Mouse (Mus musculus): ENCODE measurements around the gene Fndc10. TPM values are rescaled to one million over a fixed set of nuclear protein-coding genes. Genes with fewer than 3 reads are reported as not detected.
"Not testable (repeated sequence)": the region's sequence is repeated elsewhere in the genome, so short reads cannot be mapped to it uniquely, and the experiment has no call there.

The Fndc10 gene
- polyA plus RNA-seq, 2 experiments from 2014 or later = 1.2 to 1.9 TPM

DNA sequence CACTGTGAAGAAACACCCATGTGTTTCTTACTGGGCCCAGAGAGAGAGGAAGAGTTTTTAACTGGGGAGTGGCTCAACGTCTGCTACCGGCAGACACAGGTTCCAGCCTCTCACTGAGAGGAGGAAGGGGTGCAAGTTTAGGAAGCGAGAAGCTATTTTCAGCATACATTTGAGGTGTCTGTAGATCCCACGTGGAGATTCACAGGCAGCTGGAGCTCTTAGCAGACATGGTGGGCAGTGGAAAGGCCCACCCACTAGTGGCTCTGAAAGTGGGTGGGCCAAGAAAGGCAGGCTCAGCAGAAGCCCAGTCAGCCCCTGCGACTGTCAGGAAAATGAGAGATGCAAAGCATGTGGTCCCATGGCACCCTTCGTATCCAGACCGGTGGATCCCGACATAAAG, 44.1 kb downstream of the Fndc10 start:
- ATAC-seq = no peak

- no peak for ATAC-seq
Measured at GRCm38 (mm10) chr4:155739152-155739551, 45.0 kb downstream of the Fndc10 start.

DNA sequence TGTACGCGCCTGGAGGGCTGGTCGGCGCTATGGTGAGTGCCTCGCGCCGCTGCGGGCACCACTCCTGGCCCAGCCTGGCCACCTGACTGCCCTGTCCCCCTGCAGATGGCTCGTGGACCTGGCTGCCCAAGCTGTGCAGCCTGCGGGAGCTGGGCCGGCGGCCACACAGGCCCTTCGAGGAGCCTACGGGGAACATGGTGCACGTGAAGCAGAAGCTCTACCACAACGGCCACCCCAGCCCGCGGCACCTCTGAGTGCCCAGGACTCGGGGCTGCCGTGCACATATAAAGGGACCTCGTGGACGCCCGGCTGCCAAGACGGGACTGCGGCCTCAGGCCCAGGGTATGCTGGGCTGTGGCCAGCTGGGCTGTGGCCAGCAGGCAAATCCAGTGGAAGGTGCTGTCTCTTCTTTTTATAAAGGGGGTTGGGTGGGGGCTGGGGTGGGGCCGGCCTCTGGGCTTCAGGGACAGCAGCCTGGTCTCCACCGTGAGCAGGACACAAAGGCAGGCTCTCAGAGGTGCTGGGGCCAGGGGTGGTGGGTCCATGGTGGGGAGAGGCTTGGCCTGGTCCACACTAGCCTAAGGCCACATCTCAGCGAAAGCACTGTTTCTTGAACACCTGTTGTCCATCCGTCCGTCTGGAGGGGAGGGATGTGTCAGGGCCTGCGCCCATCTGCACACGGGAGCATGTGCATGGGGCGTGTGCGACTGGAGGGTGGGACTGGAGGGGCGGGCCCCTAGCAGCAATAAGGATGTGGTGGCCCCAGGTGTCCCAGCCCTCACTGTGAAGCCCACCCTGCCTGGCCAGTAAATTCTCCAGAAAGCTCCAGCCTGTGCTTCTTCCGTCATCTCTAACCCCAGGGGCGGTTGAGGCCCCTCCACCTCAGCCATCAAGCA, 45.8 kb downstream of the Fndc10 start:
- ATAC-seq = no peak

DNA sequence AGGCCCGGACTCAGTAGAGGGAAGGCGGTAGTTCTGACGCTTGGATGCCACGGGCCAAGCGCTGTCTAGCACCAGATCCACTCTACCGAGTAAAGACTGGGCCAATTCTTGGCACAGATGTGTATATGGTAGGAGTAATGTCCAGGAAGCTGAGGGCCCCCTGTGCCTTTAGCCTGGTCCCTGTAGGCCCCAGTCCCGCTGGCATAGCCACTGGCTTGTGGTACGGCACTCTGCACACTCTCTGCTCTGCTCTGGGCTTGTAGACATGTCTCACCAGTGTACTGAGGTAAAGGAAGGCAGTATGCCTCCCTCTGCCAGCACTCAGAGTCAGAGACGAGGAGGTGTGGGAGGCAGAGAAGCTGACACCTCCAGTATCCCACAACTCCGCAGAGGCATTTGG, 46.5 kb downstream of the Fndc10 start:
- not testable (repeated sequence) for ATAC-seq

DNA sequence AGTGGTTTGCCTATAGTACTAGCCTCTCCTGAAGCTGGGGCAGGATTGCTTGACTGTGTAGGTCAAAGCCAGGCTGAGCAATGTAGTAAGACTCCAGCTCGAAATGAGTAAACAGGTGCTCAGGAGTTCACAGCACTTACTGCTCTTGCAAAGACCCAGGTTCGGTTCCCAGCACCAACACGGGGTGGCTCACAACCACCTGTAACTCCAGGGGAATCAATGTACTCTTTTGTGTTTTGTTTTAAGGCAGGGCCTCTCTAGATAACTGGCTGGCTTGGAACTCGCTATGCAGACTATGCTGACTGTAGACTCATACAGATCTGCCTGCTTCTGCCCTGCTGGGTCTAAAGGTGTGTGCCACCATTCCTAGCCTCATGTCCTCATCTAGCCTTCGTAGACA, 48.5 kb downstream of the Fndc10 start:
- no peak for ATAC-seq

GRCm38 (mm10) chr4:155744474-155744873, 50.3 kb downstream of the Fndc10 start:
- no peak for ATAC-seq

GRCm38 (mm10) chr4:155745136-155745535, 51.0 kb downstream of the Fndc10 start:
- no peak for ATAC-seq

Other genes starting within 250 kb of the Fndc10 start
- gene Tmem52, start 225.2 kb upstream of the Fndc10 start, polyA plus RNA-seq (2017; shearing (Covaris generic)) = not detected
- 100 to 1,000 TPM in 1 of 2 experiments, 10 to 100 TPM in 1; 90.9 to 196 TPM for gene Gnb1, start 203.0 kb upstream of the Fndc10 start, polyA plus RNA-seq (2017; shearing (Covaris generic))
- gene Nadk, start 132.0 kb upstream of the Fndc10 start, polyA plus RNA-seq (2017; shearing (Covaris generic)) = 10 to 100 TPM; 42.7 to 49.1 TPM
- gene Slc35e2, start 92.9 kb upstream of the Fndc10 start, polyA plus RNA-seq (2017; shearing (Covaris generic)) = 1 to 10 TPM; 6.2 to 8.3 TPM
- 10 to 100 TPM; 74.7 to 99.8 TPM for gene Cdk11b, start 69.5 kb upstream of the Fndc10 start, polyA plus RNA-seq (2017; shearing (Covaris generic))
- not detected for gene Gm10563, start 48.9 kb upstream of the Fndc10 start, polyA plus RNA-seq (2017; shearing (Covaris generic))
- gene Mmp23, start 41.0 kb upstream of the Fndc10 start, polyA plus RNA-seq (2017; shearing (Covaris generic)) = not detected
- gene Mib2, start 25.1 kb upstream of the Fndc10 start, polyA plus RNA-seq (2017; shearing (Covaris generic)) = 1 to 10 TPM; 2.2 to 6.4 TPM
- 100 to 1,000 TPM; 158 to 181 TPM for gene Ssu72, start 10.5 kb downstream of the Fndc10 start, polyA plus RNA-seq (2017; shearing (Covaris generic))
- gene Tmem240, start 40.5 kb downstream of the Fndc10 start, polyA plus RNA-seq (2017; shearing (Covaris generic)) = under 1 TPM in 1 of 2 experiments, not detected in 1; 0.22 TPM
- gene Atad3a, start 66.8 kb downstream of the Fndc10 start, polyA plus RNA-seq (2017; shearing (Covaris generic)) = 10 to 100 TPM; 16.3 to 21.0 TPM
- gene Vwa1, start 80.4 kb downstream of the Fndc10 start, polyA plus RNA-seq (2017; shearing (Covaris generic)) = under 1 TPM in 1 of 2 experiments, not detected in 1; 0.09 TPM
- gene Tmem88b, start 91.5 kb downstream of the Fndc10 start, polyA plus RNA-seq (2017; shearing (Covaris generic)) = under 1 TPM in 1 of 2 experiments, not detected in 1; 0.16 TPM
- gene Ankrd65, start 96.1 kb downstream of the Fndc10 start, polyA plus RNA-seq (2017; shearing (Covaris generic)) = not detected
- 100 to 1,000 TPM; 160 to 164 TPM for gene Mrpl20, start 108.5 kb downstream of the Fndc10 start, polyA plus RNA-seq (2017; shearing (Covaris generic))
- 100 to 1,000 TPM; 115 to 122 TPM for gene Ccnl2, start 118.1 kb downstream of the Fndc10 start, polyA plus RNA-seq (2017; shearing (Covaris generic))
- gene Aurkaip1, start 136.9 kb downstream of the Fndc10 start, polyA plus RNA-seq (2017; shearing (Covaris generic)) = 100 to 1,000 TPM; 216 TPM
- 1 to 10 TPM; 4.1 to 9.9 TPM for gene Mxra8, start 145.3 kb downstream of the Fndc10 start, polyA plus RNA-seq (2017; shearing (Covaris generic))
- gene Dvl1, start 153.1 kb downstream of the Fndc10 start, polyA plus RNA-seq (2017; shearing (Covaris generic)) = 1 to 10 TPM; 2.1 to 2.7 TPM
- gene Tas1r3, start 169.0 kb downstream of the Fndc10 start, polyA plus RNA-seq (2017; shearing (Covaris generic)) = under 1 TPM; 0.16 to 0.25 TPM
- 10 to 100 TPM; 17.7 to 18.0 TPM for gene Cptp, start 175.1 kb downstream of the Fndc10 start, polyA plus RNA-seq (2017; shearing (Covaris generic))
- gene Ints11, start 175.2 kb downstream of the Fndc10 start, polyA plus RNA-seq (2017; shearing (Covaris generic)) = 10 to 100 TPM; 82.2 to 87.0 TPM
- 10 to 100 TPM; 12.6 to 25.3 TPM for gene Pusl1, start 197.4 kb downstream of the Fndc10 start, polyA plus RNA-seq (2017; shearing (Covaris generic))
- gene Acap3, start 197.5 kb downstream of the Fndc10 start, polyA plus RNA-seq (2017; shearing (Covaris generic)) = 1 to 10 TPM; 4.9 to 6.5 TPM
- 10 to 100 TPM; 32.1 to 39.5 TPM for gene Ube2j2, start 249.5 kb downstream of the Fndc10 start, polyA plus RNA-seq (2017; shearing (Covaris generic))